Mouse (Mus musculus) heart, postnatal 36 days (tissue): ENCODE results near the gene Runx1. TPM values are rescaled to one million over a fixed set of nuclear protein-coding genes. Genes with fewer than 3 reads are reported as not detected.

Source experiments
- DNase-seq, 2 experiments: peaks; one replicate each; pipeline ENCODE4 v3.0.0; 2021 to 2022
- intact Hi-C: fragments of 180-260 bp; cut with DNase I; formaldehyde crosslinking; loops from one replicate; pipeline ENCODE4 v1.15.1; 2025
- total RNA-seq, 2 experiments: library from RNA; stranded (reverse); gene quantifications; 2 replicates each; pipeline ENCODE4 v1.2.3; 2021

The Runx1 gene
- total RNA-seq, 2 experiments from 2014 or later, result 2.4 to 3.3 TPM

GRCm38 (mm10) chr16:92597655-92598054 is 228.3 kb downstream of the Runx1 start:
- DNase-seq, result no peak
- intact Hi-C loops, result no loop called here

GRCm38 (mm10) chr16:92592207-92592606 is 233.7 kb downstream of the Runx1 start:
- no peak for DNase-seq
- intact Hi-C loops, result no loop called here

GRCm38 (mm10) chr16:92591783-92592182 is 234.2 kb downstream of the Runx1 start:
- intact Hi-C loops, result no loop called here
- no peak for DNase-seq

- no peak for DNase-seq
- intact Hi-C loops, result no loop called here
These were observed 238.1 kb downstream of the Runx1 start for GRCm38 (mm10) chr16:92587836-92588235.

GRCm38 (mm10) chr16:92581767-92582166 is 244.2 kb downstream of the Runx1 start:
- DNase-seq, result no peak
- intact Hi-C loops, result no loop called here

- intact Hi-C loops, result no loop called here
- no peak for DNase-seq
These were observed 245.0 kb downstream of the Runx1 start for GRCm38 (mm10) chr16:92580981-92581380.

- DNase-seq, result no peak
These were observed 246.9 kb downstream of the Runx1 start for GRCm38 (mm10) chr16:92578915-92579653.

GRCm38 (mm10) chr16:92577381-92577780 is 248.6 kb downstream of the Runx1 start:
- intact Hi-C loops, result no loop called here
- no peak for DNase-seq

More at GRCm38 (mm10) chr16:92578915-92579653, 246.9 kb downstream of the Runx1 start:
- intact Hi-C loops, result no loop called here

GRCm38 (mm10) chr16:92575792-92576191 is 250.2 kb downstream of the Runx1 start:
- no peak for DNase-seq
- intact Hi-C loops, result no loop called here

- no peak for DNase-seq
- intact Hi-C loops, result no loop called here
These were observed 252.8 kb downstream of the Runx1 start for GRCm38 (mm10) chr16:92573193-92573592.

- intact Hi-C loops, result no loop called here
- no peak for DNase-seq
These were observed 254.7 kb downstream of the Runx1 start for GRCm38 (mm10) chr16:92571246-92571645.

GRCm38 (mm10) chr16:92566146-92566545 is 259.8 kb downstream of the Runx1 start:
- intact Hi-C loops, result loop anchor here (2.0 to 10.0 kb wide), 2 partner anchors 133 to 259 kb away; partner anchors contain the start of gene Runx1
- DNase-seq, result no peak

- intact Hi-C loops, result loop anchor here (1.0 to 10.0 kb wide), 6 partner anchors 133 to 978 kb away; partner anchors contain the start of gene Runx1
- DNase-seq, result peak; percentile 81 to 86
These were observed 260.2 kb downstream of the Runx1 start for GRCm38 (mm10) chr16:92565708-92566107.

- intact Hi-C loops, result loop anchor here (1.0 to 10.0 kb wide), 5 partner anchors 260 to 978 kb away; partner anchors contain the start of gene Runx1
- no peak for DNase-seq
These were observed 260.7 kb downstream of the Runx1 start for GRCm38 (mm10) chr16:92565291-92565690.

GRCm38 (mm10) chr16:92555051-92555450 is 270.9 kb downstream of the Runx1 start:
- intact Hi-C loops, result no loop called here
- DNase-seq, result no peak

GRCm38 (mm10) chr16:92552858-92553257 is 273.1 kb downstream of the Runx1 start:
- intact Hi-C loops, result no loop called here
- no peak for DNase-seq

- DNase-seq, result no peak
- intact Hi-C loops, result no loop called here
These were observed 273.9 kb downstream of the Runx1 start for GRCm38 (mm10) chr16:92552106-92552382.
